Mouse (Mus musculus): ENCODE data around the gene Slc51a.
"Not testable (repeated sequence)": the region's sequence is repeated elsewhere in the genome, so short reads cannot be mapped to it uniquely, and the experiment has no call there.

The Slc51a gene

DNA sequence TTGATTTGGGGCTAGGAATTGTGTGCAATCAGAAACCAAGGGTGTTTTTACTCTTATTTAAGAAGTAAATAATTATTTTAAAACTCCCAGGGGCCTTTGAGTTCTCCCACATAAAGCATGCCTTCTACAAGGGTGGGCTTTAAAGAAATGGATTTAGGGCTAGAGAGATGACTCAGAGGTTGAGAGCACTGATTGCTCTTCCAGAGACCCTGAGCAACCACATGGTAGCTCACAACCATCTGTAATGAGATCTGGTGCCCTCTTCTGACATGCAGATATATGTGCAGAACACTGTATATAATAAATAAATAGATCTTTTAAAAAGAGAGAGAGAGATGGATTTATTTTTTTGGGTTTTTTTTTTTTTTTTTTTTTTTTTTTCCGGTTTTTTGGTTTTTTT, 22.8 kb downstream of the Slc51a start:
- no peak for DNase-seq

DNA sequence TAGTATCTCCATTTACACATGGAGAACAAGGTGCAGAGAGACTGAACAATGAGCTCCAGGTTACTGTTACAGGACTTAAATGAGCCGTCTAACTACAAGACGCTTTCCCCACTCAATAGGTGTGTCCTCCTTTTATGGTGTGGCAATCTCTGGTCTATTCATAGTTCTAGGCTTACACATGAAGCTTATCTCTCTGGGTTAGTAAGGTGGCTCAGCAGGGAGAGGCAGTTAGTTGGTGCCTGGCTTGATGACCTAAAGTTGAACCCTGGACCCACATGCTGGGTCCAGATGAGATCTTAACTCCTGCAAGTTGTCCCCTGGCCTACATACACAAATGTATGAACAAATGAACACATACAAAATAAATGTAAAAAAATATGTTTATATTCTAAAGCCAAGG, 24.3 kb downstream of the Slc51a start:
- DNase-seq, result no peak

DNA sequence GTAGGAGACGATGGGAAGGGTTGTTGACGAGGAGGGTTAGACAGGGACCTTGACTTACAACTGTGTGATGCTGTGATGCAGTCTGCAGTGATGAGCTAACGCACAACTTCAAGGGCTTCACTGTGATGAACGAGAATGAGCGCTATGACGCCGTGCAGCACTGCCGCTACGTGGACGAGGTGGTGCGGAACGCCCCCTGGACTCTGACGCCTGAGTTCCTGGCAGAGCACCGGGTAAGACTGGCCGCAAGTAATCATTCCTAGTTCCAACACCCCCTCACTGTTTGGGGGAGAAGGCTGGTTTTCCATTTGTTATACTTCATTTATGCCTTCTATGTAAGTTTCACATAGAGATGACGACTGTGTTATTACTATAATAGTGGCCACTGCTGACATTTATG, 24.7 kb downstream of the Slc51a start:
- DNase-seq, result no peak

DNA sequence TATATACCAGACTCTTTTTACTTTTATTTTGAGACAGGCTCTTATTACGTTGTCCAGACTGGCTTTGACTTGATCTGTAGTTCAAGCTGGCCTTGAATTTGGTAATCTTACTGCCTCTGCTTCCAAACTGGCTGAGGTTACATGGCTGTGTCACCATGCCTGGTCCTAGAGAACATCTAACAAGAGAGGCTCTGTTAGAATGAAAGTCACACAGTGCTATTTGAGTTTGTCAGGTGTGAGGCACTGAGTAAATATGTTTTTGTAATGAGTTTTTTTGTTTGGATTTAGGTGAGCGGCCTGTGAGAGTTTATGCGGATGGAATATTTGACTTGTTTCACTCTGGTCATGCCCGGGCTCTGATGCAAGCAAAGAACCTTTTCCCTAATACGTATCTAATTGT, 26.0 kb downstream of the Slc51a start:
- no peak for DNase-seq

DNA sequence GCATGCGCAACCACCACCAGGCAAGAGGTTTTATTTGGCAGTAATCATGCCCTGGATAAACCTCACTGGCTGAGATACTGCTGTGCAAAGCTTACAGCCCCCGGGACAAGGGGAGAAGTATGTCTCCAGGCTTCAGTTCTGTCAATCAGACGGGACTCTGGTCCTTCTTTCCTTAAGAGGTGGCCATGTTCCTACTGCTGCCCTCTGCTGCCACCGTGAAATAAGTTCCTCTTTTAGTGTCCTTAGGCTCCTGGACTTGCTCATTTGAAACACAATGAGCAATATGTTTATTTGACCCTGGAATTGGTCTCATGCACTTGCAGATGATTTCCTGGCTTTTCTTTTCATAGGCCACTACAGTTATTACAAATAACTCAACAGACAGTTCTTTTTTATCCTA, 27.2 kb downstream of the Slc51a start:
- DNase-seq, result no peak

DNA sequence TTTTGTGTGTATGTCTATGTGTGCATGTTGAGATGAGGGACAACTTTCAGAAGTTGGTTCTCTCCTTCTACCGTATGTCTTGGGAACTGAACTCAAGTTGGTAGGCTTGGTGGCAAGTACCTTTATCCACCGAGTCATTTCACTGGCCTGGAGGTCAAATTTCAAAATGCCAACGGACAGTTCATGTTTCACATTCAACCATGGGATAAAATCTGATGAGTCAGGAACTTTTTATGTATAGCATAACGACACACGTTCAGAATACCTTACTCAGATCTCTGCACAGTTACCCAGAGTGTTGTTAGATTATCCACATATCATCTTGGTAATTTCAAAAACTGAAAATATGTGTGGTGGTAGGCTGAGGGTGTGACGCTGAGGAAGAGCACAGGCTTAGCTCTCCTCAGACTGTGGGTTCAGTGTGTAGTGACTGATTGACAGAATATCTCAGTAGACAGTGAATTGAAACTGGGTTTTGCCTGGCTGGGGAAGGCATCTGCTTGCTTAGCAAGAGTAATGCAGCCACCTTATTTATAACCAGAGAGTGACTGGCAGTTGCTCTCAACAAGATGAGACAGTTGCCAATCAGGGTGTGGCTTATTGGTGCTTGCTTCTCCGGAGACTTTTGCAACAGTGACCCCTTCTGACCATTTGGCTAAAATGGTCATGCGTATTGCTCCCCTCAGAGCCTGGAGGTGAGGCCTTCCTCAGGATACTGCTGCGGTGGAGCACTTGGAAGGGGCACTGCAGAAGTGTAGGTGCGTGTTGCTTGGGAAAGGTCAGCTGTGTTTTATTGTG, 29.9 kb downstream of the Slc51a start:
- DNase-seq, result peak; percentile 78

DNA sequence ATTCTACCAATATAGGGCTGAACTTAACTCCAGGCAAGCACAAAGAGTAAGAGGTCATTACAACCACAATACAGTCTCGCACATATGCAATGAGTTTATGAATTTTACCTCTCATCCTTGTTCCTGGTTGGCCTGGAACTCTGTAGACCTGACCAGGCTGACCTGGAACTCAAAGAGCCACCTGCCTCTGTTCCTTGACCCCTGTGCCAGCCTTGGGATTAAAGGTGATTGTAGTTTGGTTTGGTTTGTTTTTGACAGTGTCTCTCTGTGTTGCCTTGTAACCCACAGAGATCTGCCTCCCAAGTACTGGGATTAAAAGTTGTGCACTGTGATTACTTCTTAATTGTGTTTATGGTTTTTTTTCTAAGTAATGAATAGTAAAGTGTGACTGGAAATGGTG, 30.9 kb downstream of the Slc51a start:
- DNase-seq, result no peak

DNA sequence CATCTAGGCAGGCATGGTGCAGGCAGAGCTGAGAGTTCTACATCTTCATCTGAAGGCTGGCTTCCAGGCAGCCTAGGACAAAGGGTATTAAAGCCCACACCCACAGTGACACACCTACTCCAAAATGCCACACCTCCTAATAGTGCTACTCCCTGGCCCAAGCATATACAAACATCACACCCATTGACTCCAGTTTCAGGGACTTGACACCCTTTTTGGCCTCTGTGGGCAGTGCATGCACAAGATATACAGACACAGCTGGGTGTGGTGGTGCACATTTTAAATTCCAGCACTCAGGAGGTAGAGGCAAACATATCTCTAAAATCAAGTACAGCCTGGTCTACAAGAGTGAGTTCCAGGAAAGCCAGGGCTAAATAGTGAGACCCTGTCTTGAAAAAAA, 31.6 kb downstream of the Slc51a start:
- no peak for DNase-seq

DNA sequence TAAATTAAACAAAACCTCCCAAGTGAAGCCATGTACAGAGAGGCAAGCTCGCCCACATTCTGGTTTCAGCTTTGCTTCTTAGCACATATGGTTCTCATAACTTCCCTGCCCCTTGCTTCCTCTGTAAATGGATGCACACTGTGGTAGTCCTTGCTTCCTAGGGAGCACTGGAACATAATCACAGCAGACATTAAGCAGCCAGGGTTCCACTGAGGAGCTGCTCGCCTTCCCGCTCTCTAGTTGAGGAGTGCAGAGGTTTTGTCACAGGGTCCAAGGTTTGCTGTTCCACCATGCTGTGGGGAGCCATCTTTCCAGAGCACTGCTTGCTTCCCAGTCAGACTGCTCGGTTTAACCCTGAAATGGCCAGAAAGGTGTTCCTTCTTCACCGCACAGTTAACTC, 33.0 kb downstream of the Slc51a start:
- DNase-seq, result no peak

DNA sequence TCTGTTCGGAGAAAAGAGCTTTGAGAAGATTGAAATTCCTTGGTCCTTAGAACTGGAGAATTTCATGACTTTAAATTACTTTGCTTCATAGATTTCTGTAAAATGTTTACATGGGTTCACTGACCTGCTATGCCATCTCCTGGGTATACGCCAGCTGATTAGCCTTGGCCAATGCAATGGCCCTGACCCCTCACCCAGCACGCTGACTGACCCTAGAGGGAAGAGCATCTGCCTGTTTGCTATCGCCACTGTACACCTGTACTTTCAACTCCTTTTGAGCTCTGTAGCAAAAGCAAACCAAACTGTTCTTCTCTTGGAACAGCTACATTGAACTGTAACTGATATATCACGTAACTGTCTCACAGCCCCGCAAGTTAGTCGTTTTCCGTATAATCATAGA, 34.6 kb downstream of the Slc51a start:
- DNase-seq, result no peak

DNA sequence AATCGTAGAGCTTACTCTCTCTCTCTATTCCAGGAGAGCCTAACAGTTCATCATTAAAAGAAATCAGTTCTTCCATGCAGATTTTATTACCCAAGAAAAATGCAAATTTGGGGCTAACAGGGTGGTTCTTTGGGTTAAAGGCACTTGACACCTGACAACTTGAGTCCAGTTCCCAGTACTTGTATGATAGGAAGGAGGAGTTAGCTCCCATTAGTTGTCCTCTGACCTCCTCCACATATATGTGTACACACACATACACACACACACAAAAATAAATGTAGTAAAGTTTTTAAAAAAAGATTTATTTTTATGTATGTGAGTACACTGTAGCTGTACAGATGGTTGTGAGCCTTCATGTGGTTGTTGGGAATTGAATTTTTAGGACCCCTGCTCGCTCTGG, 37.5 kb downstream of the Slc51a start:
- DNase-seq, result no peak

DNA sequence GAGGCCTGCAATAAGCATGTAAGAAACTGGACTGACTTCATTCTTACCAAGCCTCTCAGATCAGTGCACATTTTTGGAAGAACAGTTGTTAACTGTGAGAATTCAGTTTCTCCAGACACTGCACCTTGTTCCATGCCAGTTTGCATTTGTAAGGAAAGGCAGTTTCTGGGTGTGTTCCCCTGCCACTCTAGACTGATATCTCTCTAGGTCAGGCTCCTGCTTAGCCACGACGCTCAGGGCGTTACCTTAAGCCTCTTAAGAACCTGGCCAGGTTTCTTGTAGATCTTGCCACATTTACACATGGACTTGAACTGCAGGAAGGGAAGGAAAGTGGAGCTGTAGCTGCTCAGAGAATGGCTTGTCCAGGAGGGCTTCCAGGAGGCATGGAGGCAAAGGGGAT, 38.0 kb downstream of the Slc51a start:
- DNase-seq, result no peak

DNA sequence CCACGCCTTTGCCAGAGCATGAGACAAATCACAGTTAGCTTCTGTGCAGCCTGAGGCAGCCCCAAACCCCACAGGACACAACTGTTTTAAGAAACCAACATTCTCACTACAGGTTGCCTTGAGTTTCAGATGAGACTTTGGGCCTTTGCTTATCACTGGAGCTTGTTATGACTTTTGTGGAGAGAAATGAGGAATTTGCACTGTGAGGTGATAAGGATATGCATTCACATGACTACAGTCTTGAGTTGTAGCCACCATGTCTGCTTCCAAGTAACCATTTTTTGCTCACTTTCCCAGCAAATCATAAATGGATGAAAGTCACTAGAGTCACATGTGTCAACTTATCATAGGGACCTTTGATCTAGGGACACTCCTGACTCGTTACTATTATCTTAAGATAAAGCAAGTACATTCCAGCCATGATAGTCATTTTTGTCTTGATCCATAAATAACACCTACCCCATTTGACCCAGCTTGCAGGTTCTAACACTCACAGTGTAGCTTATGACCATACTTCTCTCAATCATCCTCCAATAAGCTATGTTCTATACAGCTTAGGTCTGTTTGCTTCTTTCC, 41.0 kb downstream of the Slc51a start:
- no peak for DNase-seq

DNA sequence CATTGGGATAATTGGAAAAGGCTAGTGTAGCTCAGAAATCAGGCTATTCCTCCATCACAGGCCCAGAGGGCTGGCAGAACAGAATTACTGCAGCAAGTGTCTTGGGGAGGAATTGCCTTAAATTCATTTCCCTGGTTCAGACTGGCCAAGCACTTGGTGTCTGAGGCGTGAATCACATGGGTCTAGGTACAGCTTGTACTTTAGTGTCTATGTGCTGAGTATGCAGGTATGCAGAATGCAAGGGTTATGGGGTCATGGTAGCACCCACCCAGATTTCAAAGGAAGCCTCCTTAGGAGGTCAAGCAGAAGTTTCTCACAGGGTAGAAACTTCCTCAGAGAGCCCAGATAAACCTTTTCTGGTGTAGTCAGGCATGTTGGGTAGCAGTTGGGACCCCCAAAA, 42.1 kb downstream of the Slc51a start:
- no peak for DNase-seq

DNA sequence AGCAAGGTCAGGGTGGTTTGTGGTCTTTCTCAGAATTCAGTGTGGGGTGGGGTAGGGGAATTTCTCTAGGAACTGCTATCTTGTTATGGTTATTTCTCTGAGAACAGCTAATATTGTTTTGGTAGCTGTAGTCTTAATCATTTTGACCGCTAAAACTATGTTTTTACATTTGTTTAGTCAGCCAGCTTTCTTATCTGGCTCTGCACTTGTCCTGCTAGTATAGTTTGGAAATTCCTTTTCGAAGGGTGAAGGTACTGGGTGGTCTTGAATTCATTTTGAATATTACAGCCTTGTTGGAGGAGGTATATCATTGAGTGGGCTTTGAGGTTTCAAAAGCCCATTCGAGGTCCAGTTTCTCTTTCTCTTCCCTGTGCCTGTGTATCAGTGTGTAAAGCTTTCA, 43.1 kb downstream of the Slc51a start:
- not testable (repeated sequence) for DNase-seq

DNA sequence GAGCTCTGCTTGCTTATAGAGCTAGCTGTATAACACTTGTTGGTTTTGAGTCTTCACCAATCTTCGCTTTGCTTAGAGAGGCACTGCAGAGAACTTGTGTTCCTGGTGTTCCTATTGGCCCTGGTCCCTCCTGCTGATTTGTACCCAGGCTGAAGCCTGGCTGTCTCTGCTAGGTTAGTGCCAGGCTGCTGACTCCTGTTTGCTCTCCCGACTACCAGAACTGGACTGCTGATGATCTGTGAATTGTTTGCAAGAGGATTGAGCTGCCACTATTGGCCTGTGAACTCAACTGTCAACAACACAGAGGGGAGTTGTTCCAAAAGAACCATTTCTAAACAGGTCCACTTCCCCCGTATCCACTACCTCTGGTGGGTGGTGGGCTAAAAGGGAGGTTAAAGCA, 46.2 kb downstream of the Slc51a start:
- DNase-seq, result no peak

DNA sequence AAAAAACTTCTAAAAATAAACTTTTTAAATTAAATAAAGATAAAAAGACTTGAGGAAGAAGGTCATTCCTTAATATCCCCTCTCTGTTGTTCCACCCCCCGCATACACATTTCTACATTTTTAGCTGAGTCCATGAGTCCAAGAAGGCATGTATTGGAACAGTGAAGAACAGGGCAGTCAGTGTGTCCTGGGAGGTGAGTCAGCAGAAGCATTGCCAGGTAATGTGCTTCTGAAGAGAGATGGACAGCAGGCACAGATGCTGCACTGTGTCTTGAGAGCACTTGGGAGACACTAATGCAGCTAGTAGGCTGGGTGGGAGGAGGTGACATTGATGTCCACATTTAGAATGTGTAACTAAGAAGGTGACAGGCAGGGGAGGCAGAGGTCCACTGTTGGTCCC, 50.4 kb downstream of the Slc51a start:
- no peak for DNase-seq

DNA sequence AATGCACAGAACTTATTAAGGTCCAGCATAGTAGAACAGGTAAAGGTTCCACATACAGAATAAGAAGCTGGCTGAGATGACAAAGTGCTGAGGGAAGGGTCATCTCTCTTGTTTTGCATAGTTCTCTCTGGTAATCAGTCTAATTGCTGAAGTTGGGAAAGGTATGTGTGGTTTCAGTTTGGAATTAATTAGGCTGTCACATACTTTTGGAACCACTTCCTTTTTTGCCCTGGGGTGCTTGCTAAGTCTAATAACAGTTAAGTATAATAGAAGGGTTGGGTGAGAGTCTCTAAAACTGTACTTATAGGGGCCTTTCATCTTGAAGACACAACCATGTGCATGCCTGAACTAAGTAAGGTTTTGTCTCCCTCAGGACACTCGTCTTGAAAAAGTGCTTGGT, 51.0 kb downstream of the Slc51a start:
- DNase-seq, result no peak

DNA sequence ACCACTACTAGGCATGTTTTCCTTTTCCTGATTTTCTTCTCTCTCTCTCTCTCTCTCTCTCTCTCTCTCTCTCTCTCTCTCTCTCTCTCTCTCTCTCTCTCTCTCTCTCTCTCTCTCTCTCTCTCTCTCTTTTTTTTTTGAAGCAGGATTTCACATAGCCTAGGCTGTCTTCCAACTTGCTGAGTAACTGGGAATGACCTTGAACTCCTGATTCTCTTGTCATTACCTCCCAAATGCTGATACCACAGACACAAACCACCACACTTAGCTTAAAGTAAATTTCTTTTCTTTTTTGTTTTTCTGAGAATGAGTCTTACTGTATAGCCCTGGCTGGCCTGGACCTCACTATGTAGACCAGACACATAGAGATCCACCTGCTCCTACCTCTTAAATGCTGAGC, 53.0 kb downstream of the Slc51a start:
- no peak for DNase-seq

DNA sequence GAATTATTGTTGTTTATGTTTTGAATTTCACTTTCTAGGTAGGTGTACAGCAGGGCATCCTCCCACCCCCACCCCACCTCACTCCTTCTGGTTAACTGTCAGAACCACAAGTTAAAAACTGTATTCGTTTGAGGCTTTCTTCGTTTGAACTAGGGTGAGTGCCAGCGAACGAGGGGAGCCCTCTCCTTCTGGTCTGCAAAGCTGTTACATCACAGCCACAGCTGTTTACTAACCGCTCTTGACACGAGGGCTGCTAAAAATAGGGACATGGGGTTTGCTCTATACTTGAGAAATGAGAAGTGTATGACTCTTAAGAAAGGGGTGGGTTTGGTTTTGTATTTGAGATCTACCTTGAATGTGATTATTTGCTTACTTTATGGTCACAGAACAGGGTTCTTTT, 53.6 kb downstream of the Slc51a start:
- DNase-seq, result no peak

DNA sequence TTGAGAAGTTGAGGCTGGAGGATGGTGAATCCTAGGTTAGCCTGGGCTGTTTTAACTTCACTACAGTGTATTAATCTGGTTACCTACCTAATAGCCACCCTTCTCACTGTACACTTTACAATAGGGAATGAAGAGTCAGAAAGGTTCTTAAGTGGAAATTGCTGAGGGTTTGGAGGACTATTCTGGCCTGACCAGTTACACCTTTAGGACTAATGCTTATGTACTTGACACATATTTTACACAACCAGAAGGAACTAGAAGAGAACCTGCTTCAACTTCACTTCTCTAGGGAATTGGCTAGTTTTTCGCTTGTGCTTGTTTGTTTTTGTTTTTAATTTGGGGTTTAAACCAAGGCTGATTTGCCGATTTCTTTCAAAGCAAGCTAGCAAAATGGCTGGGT, 54.5 kb downstream of the Slc51a start:
- DNase-seq, result no peak

DNA sequence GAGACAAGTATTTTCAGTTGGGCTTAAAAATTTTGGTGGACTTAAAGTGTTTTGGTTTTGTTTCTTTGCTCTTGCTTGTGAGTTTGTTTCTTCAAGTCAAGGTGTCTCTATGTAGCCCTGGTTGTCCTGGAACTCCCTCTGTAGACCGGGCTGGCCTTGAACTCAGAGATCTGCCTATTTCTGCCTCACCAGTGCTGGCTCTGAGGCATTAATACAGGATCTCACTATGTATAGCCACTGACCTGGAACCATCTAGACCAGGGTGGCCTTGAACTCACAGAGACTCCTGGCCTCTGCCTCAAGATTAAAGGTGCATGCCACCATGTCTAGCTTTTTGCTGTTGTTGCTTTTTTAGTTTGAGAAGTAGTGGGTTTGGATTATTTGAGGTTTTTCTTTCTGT, 55.8 kb downstream of the Slc51a start:
- no peak for DNase-seq

DNA sequence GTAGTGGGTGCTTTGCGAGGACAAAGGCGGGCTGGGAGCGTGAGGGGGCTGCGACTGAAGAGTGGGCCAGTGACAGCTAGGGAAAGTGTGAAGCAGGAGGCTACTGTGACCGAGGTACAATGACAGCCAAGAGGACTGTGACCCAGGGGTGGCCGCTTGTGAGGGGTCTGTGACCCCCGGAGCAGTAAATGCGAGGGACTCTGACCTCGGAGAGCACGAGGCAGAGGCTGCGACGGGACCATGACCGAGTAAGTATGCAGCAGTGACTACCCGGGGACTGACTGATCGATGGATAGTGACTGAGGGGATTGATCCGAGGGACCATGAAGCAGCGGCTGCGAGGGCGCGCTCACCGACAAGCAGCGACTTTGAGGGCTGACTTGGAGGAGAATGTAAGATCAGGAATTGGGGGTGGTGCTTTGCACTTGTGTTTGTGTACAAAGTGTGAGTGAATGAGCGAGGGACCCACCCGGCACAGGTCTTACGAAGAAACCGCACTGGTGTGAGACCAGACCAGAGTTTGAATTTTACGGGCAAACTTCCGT, 56.6 kb downstream of the Slc51a start:
- DNase-seq, result no peak

DNA sequence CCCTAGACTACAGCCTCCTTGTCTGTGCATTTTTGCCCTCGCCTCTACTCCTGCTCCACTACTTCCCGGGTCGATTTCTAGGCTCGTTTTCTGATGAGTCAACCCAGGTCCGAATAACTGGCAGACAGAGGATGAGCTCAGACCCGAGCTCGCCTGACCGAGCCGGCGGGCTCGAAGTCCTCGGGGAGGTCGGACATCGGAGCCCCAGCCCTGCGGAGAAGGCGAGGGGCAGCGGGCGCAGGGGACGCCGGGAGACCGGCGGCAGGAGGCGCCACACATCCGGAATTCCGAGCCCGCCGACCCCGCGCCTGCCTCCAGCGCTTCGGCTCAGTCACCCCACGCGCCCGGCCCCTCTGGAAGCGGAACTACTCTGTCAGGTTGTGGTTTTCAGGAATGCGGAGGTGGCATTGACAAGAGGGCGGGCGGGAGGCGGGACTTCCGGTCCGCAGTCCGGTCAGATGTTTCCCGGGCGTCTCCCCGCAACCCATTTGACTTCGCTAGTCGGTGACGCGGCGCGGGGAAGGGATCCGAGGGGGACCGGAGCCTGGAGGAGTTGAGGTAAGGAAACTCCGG, 57.1 kb downstream of the Slc51a start, which contains the start of gene Pcyt1a:
Gene Pcyt1a (plus strand): TSS at position 448 of the 573 bp plus-strand sequence.
- DNase-seq, result peak; percentile 91

Measured in cerebellum, adult 9-10 months (tissue).